Mouse (Mus musculus): ENCODE measurements around the gene Zfp592. TPM values are rescaled to one million over a fixed set of nuclear protein-coding genes. Genes with fewer than 3 reads are reported as not detected.
A peak's percentile ranks its signal among the peaks of the same experiment; 100 is the strongest.
"Not testable (repeated sequence)": the region's sequence is repeated elsewhere in the genome, so short reads cannot be mapped to it uniquely, and the experiment has no call there.

Gene Zfp592
- 10.5 and 11.6 TPM in 2 replicates for polyA plus RNA-seq (2016; fragmentation: Nextera tagmentation; extraction: Ambion mirVana)

- Histone ChIP-seq H3K36me3 (no peaks in the 10 kb centered on the region), H3K9me3 (replicated peaks) (no peaks in the 10 kb centered on the region), H3K27ac (replicated peaks) (peak within 1 kb of the TSS; percentile 99), H3K27me3 (ENCODE audit: low read depth, poor library complexity, severe bottlenecking) (no peaks in the 10 kb centered on the region), H3K4me3 (peak within 1 kb of the TSS; percentile 93), H3K4me1 (peaks cover 37% of the 10 kb centered on the region)
- under 1% methylated on average over 96 of the region's 102 CpGs for WGBS
- DNase-seq (ENCODE audit: low spot score): peak; percentile 87
Observed at GRCm38 (mm10) chr7:80992980-80993833, at the start of gene Zfp592. Gene Zfp592 (plus strand): TSS chr7:80993681.

DNA sequence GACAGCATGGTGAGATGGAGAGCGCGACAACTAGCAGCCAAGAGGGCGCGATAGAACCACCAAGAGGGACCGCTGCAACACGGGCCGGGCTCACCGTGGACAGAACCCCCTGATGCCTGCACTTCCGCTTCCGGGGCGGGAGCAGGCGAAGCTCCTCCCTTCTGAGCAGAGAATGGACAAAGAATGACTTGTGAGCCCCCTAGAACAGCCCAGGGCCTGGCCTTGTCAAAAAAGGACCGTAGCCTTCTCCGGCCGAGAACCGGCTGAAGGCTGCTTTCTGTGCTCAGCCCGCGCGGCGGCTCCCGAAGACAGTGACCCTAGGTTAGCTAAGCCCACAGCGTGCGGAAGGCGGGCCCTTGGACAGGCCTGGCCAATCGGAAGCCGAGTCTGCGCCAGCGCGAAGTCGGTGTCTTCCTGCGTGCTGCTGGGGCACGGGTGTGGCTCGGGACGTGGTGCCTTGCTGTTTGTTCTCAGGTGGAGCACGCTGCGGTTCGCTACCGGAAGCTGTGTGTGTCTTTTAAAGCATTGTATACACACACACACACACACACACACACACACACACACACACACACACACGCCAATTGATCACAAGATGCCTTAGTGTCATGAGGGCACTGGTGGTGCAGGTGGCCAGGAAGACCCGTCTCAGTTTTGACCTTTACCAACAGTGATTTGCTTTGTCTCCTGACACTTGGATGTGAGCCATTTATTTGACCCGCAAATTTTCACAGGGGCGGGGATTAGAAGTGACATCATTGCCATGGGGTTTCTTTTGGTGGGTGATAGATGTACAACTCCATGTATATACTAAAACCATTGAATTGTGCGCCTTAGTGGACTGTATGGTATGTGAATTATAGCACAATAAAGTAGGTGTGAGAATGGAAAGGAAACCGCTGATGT is 45.8 kb upstream of the Zfp592 start, which contains the start of gene Sec11a:
Gene Sec11a (minus strand): TSS at position 336 of the 906 bp plus-strand sequence.
- Histone ChIP-seq H3K4me1 (peaks cover 25% of the 10 kb centered on the region), H3K27ac (replicated peaks) (peak within 1 kb of the TSS; percentile 97), H3K9me3 (replicated peaks) (no peaks in the 10 kb centered on the region), H3K27me3 (ENCODE audit: low read depth, poor library complexity, severe bottlenecking) (no peaks in the 10 kb centered on the region), H3K4me3 (peak within 1 kb of the TSS; percentile 94), H3K36me3 (peaks cover 24% of the 10 kb centered on the region)
- DNase-seq (ENCODE audit: low spot score): peak; percentile 94
- 2% methylated on average over 44 of the region's 44 CpGs for WGBS

- Histone ChIP-seq H3K4me3 (no peak overlapping the region), H3K27ac (replicated peaks) (no peak overlapping the region), H3K36me3 (no peaks in the 10 kb centered on the region), H3K9me3 (replicated peaks) (no peaks in the 10 kb centered on the region), H3K4me1 (peaks cover 11% of the 10 kb centered on the region), H3K27me3 (ENCODE audit: low read depth, poor library complexity, severe bottlenecking) (no peaks in the 10 kb centered on the region)
- 87% methylated on average over 4 of the region's 4 CpGs for WGBS
- DNase-seq (ENCODE audit: low spot score): no peak
Observed at GRCm38 (mm10) chr7:80951461-80951860, 42.0 kb upstream of the Zfp592 start.

DNA sequence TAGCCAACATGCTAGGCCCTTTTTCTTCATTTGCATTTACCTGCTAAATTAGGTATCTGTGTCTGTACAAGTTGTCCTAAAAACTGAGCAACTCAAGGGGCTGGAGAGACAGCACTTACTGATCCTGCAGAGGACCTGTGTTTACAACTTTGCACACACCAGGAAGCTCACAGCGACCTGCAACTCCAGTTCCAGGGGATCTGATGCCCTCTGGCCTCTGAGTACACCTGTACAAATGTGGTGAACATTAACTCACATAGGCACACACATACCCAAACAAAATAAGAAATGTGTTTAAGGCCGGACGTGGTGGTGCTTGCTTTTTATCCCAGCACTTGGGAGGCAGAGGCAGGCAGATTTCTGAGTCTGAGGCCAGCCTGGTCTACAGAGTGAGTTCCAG is 41.3 kb upstream of the Zfp592 start:
- WGBS: 74% methylated on average over 3 of the region's 3 CpGs
- no peak overlapping the region for H3K4me3 ChIP-seq
- H3K27ac ChIP-seq (replicated peaks): no peak overlapping the region
- no peaks in the 10 kb centered on the region for H3K27me3 ChIP-seq (ENCODE audit: low read depth, poor library complexity, severe bottlenecking)
- DNase-seq (ENCODE audit: low spot score): no peak
- H3K36me3 ChIP-seq: no peaks in the 10 kb centered on the region
- H3K9me3 ChIP-seq (replicated peaks): no peaks in the 10 kb centered on the region
- peaks cover 6% of the 10 kb centered on the region; the same call in 1 of the 2 replicates for H3K4me1 ChIP-seq

DNA sequence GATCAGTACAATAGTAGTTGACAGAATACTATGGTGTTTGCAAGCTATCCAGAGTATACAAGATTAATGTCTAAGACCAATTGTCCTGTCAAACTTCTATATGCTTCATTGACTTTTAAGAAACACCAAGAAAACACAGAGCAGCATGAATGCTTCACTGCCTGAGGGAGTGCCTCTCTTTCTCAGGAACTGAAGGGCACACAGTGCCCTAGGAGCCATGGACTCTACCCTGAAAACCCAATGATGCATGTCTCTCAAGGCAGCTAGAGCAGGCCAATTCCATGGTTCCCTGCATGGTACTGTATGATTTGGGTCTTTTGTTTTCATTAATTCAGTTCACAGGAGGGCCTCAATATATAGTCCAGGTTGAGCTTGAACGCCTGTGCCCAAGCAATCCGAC is 39.2 kb upstream of the Zfp592 start:
- Histone ChIP-seq H3K9me3 (replicated peaks) (no peaks in the 10 kb centered on the region), H3K4me3 (no peak overlapping the region), H3K4me1 (no peaks in the 10 kb centered on the region), H3K36me3 (no peaks in the 10 kb centered on the region), H3K27me3 (ENCODE audit: low read depth, poor library complexity, severe bottlenecking) (no peaks in the 10 kb centered on the region), H3K27ac (replicated peaks) (no peak overlapping the region)
- WGBS: 90% methylated on average over 2 of the region's 2 CpGs
- no peak for DNase-seq (ENCODE audit: low spot score)

GRCm38 (mm10) chr7:80956891-80957290 is 36.6 kb upstream of the Zfp592 start:
- Histone ChIP-seq H3K4me1 (no peaks in the 10 kb centered on the region), H3K27me3 (ENCODE audit: low read depth, poor library complexity, severe bottlenecking) (no peaks in the 10 kb centered on the region), H3K4me3 (no peak overlapping the region), H3K9me3 (replicated peaks) (no peaks in the 10 kb centered on the region), H3K27ac (replicated peaks) (no peak overlapping the region), H3K36me3 (no peaks in the 10 kb centered on the region)
- WGBS: 87% methylated on average over 2 of the region's 2 CpGs
- DNase-seq (ENCODE audit: low spot score): no peak

- DNase-seq (ENCODE audit: low spot score): no peak
- peaks cover 6% of the 10 kb centered on the region for H3K4me1 ChIP-seq
Observed at GRCm38 (mm10) chr7:80959003-80959402, 34.5 kb upstream of the Zfp592 start.

DNA sequence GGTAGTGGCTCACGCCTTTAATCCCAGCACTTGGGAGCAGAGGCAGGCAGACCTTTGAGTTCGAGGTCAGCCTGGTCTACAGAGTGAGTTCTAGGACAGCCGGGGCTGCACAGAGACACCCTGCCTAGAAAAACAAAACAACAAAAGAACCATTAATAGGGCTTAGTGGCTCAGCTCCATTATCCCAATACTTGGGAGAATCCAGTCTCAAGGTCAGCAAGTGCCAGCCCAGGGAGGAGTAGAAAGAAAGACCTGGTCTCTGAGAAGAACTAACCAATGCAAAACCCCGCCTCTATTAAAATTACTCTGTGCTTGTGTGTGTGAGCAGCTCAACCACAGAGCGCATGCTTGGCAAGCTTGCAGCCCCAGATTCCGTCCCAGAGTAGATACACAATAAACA is 30.7 kb upstream of the Zfp592 start:
- 68% methylated on average over 6 of the region's 6 CpGs for WGBS

More at GRCm38 (mm10) chr7:80959003-80959402, 34.5 kb upstream of the Zfp592 start:
- Histone ChIP-seq H3K27me3 (ENCODE audit: low read depth, poor library complexity, severe bottlenecking) (no peaks in the 10 kb centered on the region), H3K9me3 (replicated peaks) (no peaks in the 10 kb centered on the region), H3K4me3 (no peak overlapping the region), H3K27ac (replicated peaks) (no peak overlapping the region), H3K36me3 (no peaks in the 10 kb centered on the region)
- 80% methylated on average over 3 of the region's 3 CpGs for whole genome bisulfite sequencing

DNA sequence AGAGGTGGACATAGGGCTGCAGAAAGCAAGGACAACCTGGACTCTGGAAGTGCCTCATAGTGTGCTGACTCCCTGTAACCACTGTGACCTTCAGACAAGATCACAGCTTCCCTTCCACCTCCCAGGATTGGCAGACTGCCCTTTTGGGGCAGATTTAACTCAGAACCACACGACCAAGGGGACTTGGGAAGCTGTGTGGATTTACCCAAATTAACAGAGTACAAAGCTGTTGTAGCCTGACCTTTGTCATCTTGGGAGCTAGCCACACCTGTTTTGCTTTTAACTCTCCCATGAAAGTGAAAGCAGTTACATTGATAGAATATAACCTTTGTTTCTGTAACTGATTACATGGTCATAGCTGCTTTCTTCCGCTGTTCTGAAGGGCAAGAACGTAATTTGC is 22.6 kb upstream of the Zfp592 start:
- Histone ChIP-seq H3K4me3 (no peak overlapping the region), H3K9me3 (replicated peaks) (no peaks in the 10 kb centered on the region; the same call in 1 of the 2 replicates), H3K4me1 (no peaks in the 10 kb centered on the region), H3K27me3 (ENCODE audit: low read depth, poor library complexity, severe bottlenecking) (no peaks in the 10 kb centered on the region), H3K36me3 (no peaks in the 10 kb centered on the region), H3K27ac (replicated peaks) (no peak overlapping the region)
- DNase-seq (ENCODE audit: low spot score): no peak
- 73% methylated on average over 3 of the region's 3 CpGs for WGBS

More for the DNA sequence above, 30.7 kb upstream of the Zfp592 start:
- no peaks in the 10 kb centered on the region for H3K27me3 ChIP-seq (ENCODE audit: low read depth, poor library complexity, severe bottlenecking)
- H3K27ac ChIP-seq (replicated peaks): no peak overlapping the region
- no peak overlapping the region for H3K4me3 ChIP-seq
- H3K4me1 ChIP-seq: peaks cover 6% of the 10 kb centered on the region
- no peaks in the 10 kb centered on the region for H3K9me3 ChIP-seq (replicated peaks)
- no peak for DNase-seq (ENCODE audit: low spot score)
- H3K36me3 ChIP-seq: no peaks in the 10 kb centered on the region

- Histone ChIP-seq H3K27me3 (ENCODE audit: low read depth, poor library complexity, severe bottlenecking) (no peaks in the 10 kb centered on the region), H3K4me1 (no peaks in the 10 kb centered on the region), H3K9me3 (replicated peaks) (no peaks in the 10 kb centered on the region; the same call in 1 of the 2 replicates), H3K36me3 (no peaks in the 10 kb centered on the region), H3K4me3 (no peak overlapping the region), H3K27ac (replicated peaks) (no peak overlapping the region)
- no peak for DNase-seq (ENCODE audit: low spot score)
- WGBS: 73% methylated on average over 2 of the region's 2 CpGs
Observed at GRCm38 (mm10) chr7:80971419-80971818, 22.1 kb upstream of the Zfp592 start.

- WGBS: 94% methylated on average over 5 of the region's 5 CpGs
- Histone ChIP-seq H3K4me1 (no peaks in the 10 kb centered on the region), H3K27me3 (ENCODE audit: low read depth, poor library complexity, severe bottlenecking) (no peaks in the 10 kb centered on the region), H3K4me3 (no peak overlapping the region), H3K9me3 (replicated peaks) (no peaks in the 10 kb centered on the region; the same call in 1 of the 2 replicates), H3K36me3 (no peaks in the 10 kb centered on the region), H3K27ac (replicated peaks) (no peak overlapping the region)
- no peak for DNase-seq (ENCODE audit: low spot score)
Observed at GRCm38 (mm10) chr7:80972082-80972481, 21.4 kb upstream of the Zfp592 start.

DNA sequence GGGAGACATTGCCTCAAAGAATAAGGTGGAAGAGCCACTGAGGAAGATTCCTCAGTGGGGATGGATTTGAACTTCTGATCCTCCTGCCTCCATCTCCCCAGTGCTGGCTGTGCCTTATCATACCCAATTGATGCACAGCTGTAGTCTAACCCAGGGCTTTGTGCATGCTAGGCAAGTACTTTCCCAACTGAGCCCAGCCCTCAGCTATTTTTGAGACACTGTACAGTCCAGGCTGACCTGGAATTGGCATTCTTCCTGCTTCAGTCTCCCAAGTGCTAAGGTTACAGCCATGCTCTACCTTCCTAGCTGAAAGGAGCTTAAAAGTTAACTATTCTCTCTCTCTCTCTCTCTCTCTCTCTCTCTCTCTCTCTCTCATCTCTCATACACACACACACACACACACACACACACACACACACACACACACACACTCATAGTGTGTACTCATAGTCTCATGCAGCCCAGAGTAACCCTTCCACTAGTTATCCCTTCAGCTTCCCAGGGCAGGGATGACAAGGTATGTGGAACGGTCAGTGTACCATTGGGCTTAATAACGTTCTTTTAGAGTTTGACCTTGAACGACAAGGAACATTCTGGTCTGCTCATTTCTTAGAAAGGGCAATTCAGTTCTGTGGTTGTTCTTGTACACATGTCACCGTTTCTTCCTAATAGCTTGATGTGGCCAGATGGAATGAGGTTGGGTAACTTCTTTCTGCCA is 20.4 kb upstream of the Zfp592 start:
- H3K27ac ChIP-seq (replicated peaks); H3K4me1 ChIP-seq; H3K27me3 ChIP-seq (ENCODE audit: low read depth, poor library complexity, severe bottlenecking); H3K36me3 ChIP-seq; H3K9me3 ChIP-seq (replicated peaks); DNase-seq (ENCODE audit: low spot score); H3K4me3 ChIP-seq: not testable (repeated sequence)
- WGBS: 90% methylated on average over 4 of the region's 4 CpGs

Measured in midbrain, embryonic 10.5 days (tissue).